Mouse (Mus musculus) E14TG2a.4 (cell line): ENCODE results near the gene Gm47289.
A peak's percentile ranks its signal among the peaks of the same experiment; 100 is the strongest.

Source experiments
- H3K27me3 ChIP-seq: 2 replicates; pipeline ENCODE4 v1.6.1; 2014; ENCODE audit warnings: low read length, control low read depth; ENCODE audit not compliant: insufficient read depth
- H3K36me3 ChIP-seq: 2 replicates; pipeline ENCODE4 v1.6.1; 2014; ENCODE audit warnings: low read length, control low read depth; ENCODE audit not compliant: insufficient read depth
- H3K4me1 ChIP-seq: replicated peaks from 2 replicates; pipeline ENCODE4 v1.6.1; 2014; ENCODE audit warnings: low read depth, low read length, control low read depth
- H3K4me3 ChIP-seq: replicated peaks from 2 replicates; pipeline ENCODE4 v1.5.1; 2014; ENCODE audit warnings: mild to moderate bottlenecking, low read length
- H3K9me3 ChIP-seq: 2 replicates; pipeline ENCODE4 v1.6.1; 2014; ENCODE audit warnings: low read length, control low read depth
- CTCF ChIP-seq: conservative IDR thresholded peaks from 2 replicates; pipeline ENCODE4 v1.5.1; 2014; ENCODE audit warnings: low read length
- NANOG ChIP-seq: IDR thresholded peaks from 2 replicates; pipeline ENCODE4 v1.6.1; 2014; ENCODE audit warnings: borderline replicate concordance, low read length, mixed read lengths
- POU5F1 ChIP-seq: IDR thresholded peaks from 2 replicates; pipeline ENCODE4 v1.6.1; 2014; ENCODE audit warnings: low read length, borderline replicate concordance

Gene Gm47289

GRCm38 (mm10) chr9:119151751-119152150 lies 7.2 kb upstream of the Gm47289 start:
- TF ChIP-seq POU5F1 (no peak), CTCF (no peak), NANOG (no peak)
- no peaks in the 10 kb centered on the region for H3K36me3 ChIP-seq
- no peak overlapping the region for H3K4me3 ChIP-seq
- H3K27me3 ChIP-seq, result peaks cover 55% of the 10 kb centered on the region
- peaks cover 22% of the 10 kb centered on the region for H3K4me1 ChIP-seq
- no peaks in the 10 kb centered on the region for H3K9me3 ChIP-seq

- no peak overlapping the region for H3K4me3 ChIP-seq
- H3K4me1 ChIP-seq, result peaks cover 13% of the 10 kb centered on the region
- H3K36me3 ChIP-seq, result no peaks in the 10 kb centered on the region
- H3K27me3 ChIP-seq, result peaks cover 62% of the 10 kb centered on the region
- no peaks in the 10 kb centered on the region for H3K9me3 ChIP-seq
- TF ChIP-seq CTCF (no peak), POU5F1 (no peak), NANOG (no peak)
Observed at GRCm38 (mm10) chr9:119155416-119155815, 3.5 kb upstream of the Gm47289 start.

GRCm38 (mm10) chr9:119155826-119156225 lies 3.1 kb upstream of the Gm47289 start:
- Histone ChIP-seq H3K4me3 (peak overlapping the region; percentile 82), H3K4me1 (peaks cover 9% of the 10 kb centered on the region), H3K27me3 (peaks cover 62% of the 10 kb centered on the region), H3K36me3 (no peaks in the 10 kb centered on the region), H3K9me3 (no peaks in the 10 kb centered on the region)
- no peak for TF ChIP-seq CTCF
- TF ChIP-seq POU5F1, result no peak
- TF ChIP-seq NANOG, result no peak

GRCm38 (mm10) chr9:119156278-119157201 lies 2.4 kb upstream of the Gm47289 start, which contains the start of gene Acaa1b:
TSS of gene Acaa1b (minus strand) at chr9:119157093.
- Histone ChIP-seq H3K4me1 (peaks cover 7% of the 10 kb centered on the region; the same call in 1 of the 2 replicates), H3K27me3 (peaks cover 62% of the 10 kb centered on the region), H3K9me3 (no peaks in the 10 kb centered on the region), H3K4me3 (peak within 1 kb of the TSS; percentile 82), H3K36me3 (no peaks in the 10 kb centered on the region)
- TF ChIP-seq NANOG (no peak), CTCF (peak; percentile 48), POU5F1 (no peak)

GRCm38 (mm10) chr9:119160689-119161088 lies 1.7 kb downstream of the Gm47289 start:
- Histone ChIP-seq H3K27me3 (peaks cover 24% of the 10 kb centered on the region), H3K4me3 (no peak overlapping the region), H3K36me3 (no peaks in the 10 kb centered on the region), H3K4me1 (peaks cover 5% of the 10 kb centered on the region; the same call in 1 of the 2 replicates), H3K9me3 (no peaks in the 10 kb centered on the region)
- no peak for TF ChIP-seq NANOG

GRCm38 (mm10) chr9:119164743-119165142 lies 5.8 kb downstream of the Gm47289 start:
- peaks cover 13% of the 10 kb centered on the region for H3K9me3 ChIP-seq
- no peaks in the 10 kb centered on the region for H3K4me1 ChIP-seq
- TF ChIP-seq POU5F1 (no peak), NANOG (no peak), CTCF (no peak)
- H3K36me3 ChIP-seq, result no peaks in the 10 kb centered on the region
- no peak overlapping the region for H3K4me3 ChIP-seq
- H3K27me3 ChIP-seq, result peaks cover 4% of the 10 kb centered on the region; the same call in 1 of the 2 replicates

- TF ChIP-seq NANOG (no peak), POU5F1 (no peak), CTCF (no peak)
- Histone ChIP-seq H3K9me3 (peaks cover 13% of the 10 kb centered on the region), H3K27me3 (no peaks in the 10 kb centered on the region; the same call in 1 of the 2 replicates), H3K4me3 (no peak overlapping the region), H3K4me1 (no peaks in the 10 kb centered on the region), H3K36me3 (no peaks in the 10 kb centered on the region)
Observed at GRCm38 (mm10) chr9:119165548-119165947, 6.6 kb downstream of the Gm47289 start.

- Histone ChIP-seq H3K4me3 (no peak overlapping the region), H3K27me3 (peaks cover 3% of the 10 kb centered on the region; the same call in 1 of the 2 replicates), H3K9me3 (peaks cover 13% of the 10 kb centered on the region), H3K4me1 (no peaks in the 10 kb centered on the region), H3K36me3 (no peaks in the 10 kb centered on the region)
- no peak for TF ChIP-seq NANOG
- no peak for TF ChIP-seq POU5F1
- TF ChIP-seq CTCF, result no peak
Observed at GRCm38 (mm10) chr9:119167608-119168007, 8.6 kb downstream of the Gm47289 start.

GRCm38 (mm10) chr9:119179292-119179691 lies 20.3 kb downstream of the Gm47289 start:
- no peaks in the 10 kb centered on the region for H3K9me3 ChIP-seq
- H3K27me3 ChIP-seq, result peaks cover 4% of the 10 kb centered on the region
- H3K4me3 ChIP-seq, result no peak overlapping the region
- TF ChIP-seq POU5F1 (no peak), CTCF (no peak), NANOG (no peak)
- no peaks in the 10 kb centered on the region for H3K4me1 ChIP-seq
- H3K36me3 ChIP-seq, result no peaks in the 10 kb centered on the region
